Mouse (Mus musculus) heart, adult 9 months (tissue): ENCODE results near the gene Slc34a1.
"Not testable (repeated sequence)": the region's sequence is repeated elsewhere in the genome, so short reads cannot be mapped to it uniquely, and the experiment has no call there.

ENCODE experiments used
- DNase-seq, 2 experiments: peaks; one replicate each; pipeline ENCODE4 v3.0.0; 2022; ENCODE audit warnings: low spot score in 2 of 2

Slc34a1 gene

GRCm38 (mm10) chr13:55404853-55405782 is 7.1 kb downstream of the Slc34a1 start:
- DNase-seq: peak; percentile 66 to 75

GRCm38 (mm10) chr13:55405783-55406390 is 7.9 kb downstream of the Slc34a1 start:
- no peak for DNase-seq

GRCm38 (mm10) chr13:55407341-55407740 is 9.4 kb downstream of the Slc34a1 start:
- no peak for DNase-seq

- DNase-seq: no peak
Observed at GRCm38 (mm10) chr13:55408546-55409120, 10.6 kb downstream of the Slc34a1 start.

GRCm38 (mm10) chr13:55411826-55412225 is 13.8 kb downstream of the Slc34a1 start:
- no peak for DNase-seq

- no peak for DNase-seq
Observed at GRCm38 (mm10) chr13:55412643-55413307, 14.8 kb downstream of the Slc34a1 start.

- DNase-seq: no peak
Observed at GRCm38 (mm10) chr13:55413333-55413732, 15.3 kb downstream of the Slc34a1 start.

- DNase-seq: no peak
Observed at GRCm38 (mm10) chr13:55414743-55415380, 16.9 kb downstream of the Slc34a1 start, which contains the start of gene Pfn3. Gene Pfn3 (minus strand): TSS chr13:55415232.

GRCm38 (mm10) chr13:55418004-55418403 is 20.0 kb downstream of the Slc34a1 start:
- peak; percentile 85 for DNase-seq

GRCm38 (mm10) chr13:55419142-55419541 is 21.2 kb downstream of the Slc34a1 start:
- no peak for DNase-seq

GRCm38 (mm10) chr13:55420018-55420932 is 22.3 kb downstream of the Slc34a1 start:
- no peak for DNase-seq

- peak; percentile 72 to 73 for DNase-seq
Observed at GRCm38 (mm10) chr13:55420933-55421800, 23.2 kb downstream of the Slc34a1 start.

GRCm38 (mm10) chr13:55426613-55427012 is 28.6 kb downstream of the Slc34a1 start, which contains the start of gene F12:
Gene F12 (minus strand): TSS chr13:55426793.
- DNase-seq: no peak

- peak; percentile 87 for DNase-seq
Observed at GRCm38 (mm10) chr13:55429226-55429888, 31.4 kb downstream of the Slc34a1 start.

- DNase-seq: no peak
Observed at GRCm38 (mm10) chr13:55430566-55430965, 32.6 kb downstream of the Slc34a1 start.

- DNase-seq: no peak
Observed at GRCm38 (mm10) chr13:55431889-55432685, 34.1 kb downstream of the Slc34a1 start.

GRCm38 (mm10) chr13:55437111-55437629 is 39.2 kb downstream of the Slc34a1 start:
- not testable (repeated sequence) for DNase-seq
